Mouse (Mus musculus) myocyte (in vitro differentiated cells): Measurements from ENCODE around the gene Wrb.

Experiments
- CEBPB ChIP-seq: IDR thresholded peaks from 2 replicates; pipeline ENCODE4 v1.6.1; 2011; ENCODE audit warnings: mild to moderate bottlenecking, moderate library complexity; ENCODE audit not compliant: poor library complexity, insufficient read depth, severe bottlenecking
- E2F4 ChIP-seq: IDR thresholded peaks from one replicate; pipeline ENCODE4 v1.6.1; 2011; ENCODE audit warnings: mild to moderate bottlenecking, control low read depth, moderate library complexity; ENCODE audit not compliant: insufficient read depth
- MAX ChIP-seq: IDR thresholded peaks from one replicate; pipeline ENCODE4 v1.6.1; 2011; ENCODE audit warnings: low read depth, mild to moderate bottlenecking, control low read depth
- MYOG ChIP-seq, 3 experiments: IDR thresholded peaks; one replicate each; pipeline ENCODE4 v1.6.1; 2011; ENCODE audit warnings: control low read depth in 2 of 3, low read depth in 2 of 3, mild to moderate bottlenecking in 2 of 3; ENCODE audit not compliant: insufficient read length in 2 of 3, control insufficient read depth in 1 of 3, insufficient read depth in 1 of 3
- POLR2A ChIP-seq: IDR thresholded peaks from one replicate; pipeline ENCODE4 v1.6.1; 2011; ENCODE audit warnings: low read depth, mild to moderate bottlenecking, control low read depth, moderate library complexity; ENCODE audit not compliant: insufficient read length
- POLR2AphosphoS2 ChIP-seq: IDR thresholded peaks from one replicate; pipeline ENCODE4 v1.6.1; 2011; ENCODE audit warnings: low read depth, control low read depth; ENCODE audit not compliant: insufficient read length
- SRF ChIP-seq: IDR thresholded peaks from one replicate; pipeline ENCODE4 v1.6.1; 2011; ENCODE audit warnings: low read depth; ENCODE audit not compliant: control insufficient read depth, insufficient read length
- TCF12 ChIP-seq: IDR thresholded peaks from one replicate; pipeline ENCODE4 v1.6.1; 2011; ENCODE audit warnings: mild to moderate bottlenecking, control low read depth; ENCODE audit not compliant: poor library complexity, insufficient read depth, severe bottlenecking
- TCF3 ChIP-seq: IDR thresholded peaks from one replicate; pipeline ENCODE4 v1.6.1; 2011; ENCODE audit warnings: low read depth, control low read depth; ENCODE audit not compliant: insufficient read length
- USF1 ChIP-seq: IDR thresholded peaks from one replicate; pipeline ENCODE4 v1.6.1; 2011; ENCODE audit warnings: low read depth, mild to moderate bottlenecking, control low read depth, moderate library complexity

DNA sequence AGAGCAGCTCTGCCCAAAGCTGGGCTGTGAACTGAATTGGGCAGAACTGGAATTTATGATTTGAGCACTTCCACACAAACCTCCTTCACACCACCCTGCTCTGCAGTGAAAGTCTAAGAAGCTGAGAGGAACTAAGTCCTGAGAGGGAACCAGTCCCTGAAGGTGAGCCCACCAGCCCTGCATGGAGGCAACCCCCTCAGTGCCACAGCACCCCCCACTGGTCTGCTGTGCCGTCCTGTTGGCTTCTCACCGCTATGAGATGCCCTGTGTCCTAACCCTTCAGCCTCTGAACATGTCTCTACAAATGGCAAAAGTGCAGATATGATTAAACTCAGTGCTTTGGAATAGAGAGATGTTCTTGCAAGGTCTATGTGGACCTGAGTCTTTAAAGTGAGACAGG, 32.4 kb upstream of the Wrb start:
- TF ChIP-seq TCF12 = no peak
- no peak for TF ChIP-seq POLR2A
- TF ChIP-seq CEBPB = no peak
- no peak for TF ChIP-seq USF1
- TF ChIP-seq SRF = no peak
- no peak for TF ChIP-seq MYOG (IDR thresholded peaks at IDR 0.05; ENCODE audit: control insufficient read depth in 1 of 3, insufficient read depth in 1 of 3, insufficient read length in 2 of 3, low read depth in 2 of 3)
- TF ChIP-seq TCF3 = no peak
- TF ChIP-seq MAX = no peak
- TF ChIP-seq POLR2AphosphoS2 = no peak
- TF ChIP-seq E2F4 = no peak
